Mouse (Mus musculus) stomach, postnatal 0 days (tissue): ENCODE results near the gene Habp2. TPM values are rescaled to one million over a fixed set of nuclear protein-coding genes. Genes with fewer than 3 reads are reported as not detected.

Experiments used
- ATAC-seq: fragments of 200-750 bp; cut with Nextera tagmentation; 2 replicates; pipeline ENCODE4 v1.8.0; 2017; ENCODE audit not compliant: low FRiP score, low TSS enrichment
- DNase-seq: peaks from one replicate; pipeline ENCODE4 v3.0.0-alpha.2; 2016; ENCODE audit warnings: low spot score
- H3K27ac ChIP-seq: fragments of 300-500 bp; sonication (generic); replicated peaks from 2 replicates; pipeline ENCODE4 v1.5.1; 2014; ENCODE audit warnings: mild to moderate bottlenecking, control low read depth
- H3K27me3 ChIP-seq: fragments of 300-500 bp; sonication (generic); 2 replicates; pipeline ENCODE4 v1.6.1; 2014; ENCODE audit warnings: low read length; ENCODE audit not compliant: control insufficient read depth, insufficient read depth
- H3K36me3 ChIP-seq: fragments of 300-500 bp; sonication (generic); 2 replicates; pipeline ENCODE4 v1.6.1; 2014; ENCODE audit warnings: low read length, mixed read lengths; ENCODE audit not compliant: control insufficient read depth, insufficient read depth
- H3K4me1 ChIP-seq: fragments of 300-500 bp; sonication (generic); replicated peaks from 2 replicates; pipeline ENCODE4 v1.6.1; 2014; ENCODE audit warnings: antibody characterized with exemption; ENCODE audit not compliant: control insufficient read depth, insufficient read depth
- H3K4me2 ChIP-seq: fragments of 300-500 bp; sonication (generic); replicated peaks from 2 replicates; pipeline ENCODE4 v1.6.1; 2014; ENCODE audit warnings: low read depth, mild to moderate bottlenecking, control low read depth, moderate library complexity
- H3K4me3 ChIP-seq: fragments of 300-500 bp; sonication (generic); 2 replicates; pipeline ENCODE4 v1.5.1; 2014; ENCODE audit warnings: low read depth, low read length, control low read depth
- H3K9ac ChIP-seq: fragments of 300-500 bp; sonication (generic); 2 replicates; pipeline ENCODE4 v1.6.1; 2014; ENCODE audit warnings: mild to moderate bottlenecking, low read length, control low read depth, mixed read lengths
- H3K9me3 ChIP-seq: fragments of 300-500 bp; sonication (generic); 2 replicates; pipeline ENCODE4 v1.6.1; 2016; ENCODE audit warnings: low read length; ENCODE audit not compliant: control insufficient read depth
- CTCF ChIP-seq: IDR thresholded peaks from 2 replicates; pipeline ENCODE4 v1.5.1; 2016; ENCODE audit warnings: antibody characterized with exemption, low read depth, mild to moderate bottlenecking, moderate library complexity
- EP300 ChIP-seq: optimal IDR thresholded peaks from 2 replicates; pipeline ENCODE3; 2016; ENCODE audit warnings: antibody characterized with exemption
- WGBS: fragments of 180-500 bp; shearing (Covaris S2); extraction: QIAGEN DNeasy Blood & Tissue Kit; methylation state at CpG from one replicate; pipeline ENCODE4 v1.1.7; 2014; 5-methylcytosine and 5-hydroxymethylcytosine counted together
- polyA plus RNA-seq: library from polyadenylated mRNA; unstranded; fragments of >200 nt; fragmentation: Nextera tagmentation; extraction: Ambion mirVana; gene quantifications from 2 replicates; pipeline ENCODE4 v1.2.1, GENCODE M21; 2015

Habp2 gene
- polyA plus RNA-seq, 1 experiment from 2014 or later, result 28.9 TPM

GRCm38 (mm10) chr19:56321303-56321920 is 34.5 kb downstream of the Habp2 start:
- H3K27ac ChIP-seq, result no peak overlapping the region
- 85% methylated on average over 12 of the region's 12 CpGs for WGBS
- no peak overlapping the region for H3K4me3 ChIP-seq
- H3K9me3 ChIP-seq, result no peaks in the 10 kb centered on the region
- TF ChIP-seq EP300 (no peak), CTCF (no peak)
- H3K9ac ChIP-seq, result no peak overlapping the region
- ATAC-seq (no peak), DNase-seq (no peak)
- H3K36me3 ChIP-seq, result no peaks in the 10 kb centered on the region
- H3K27me3 ChIP-seq, result no peaks in the 10 kb centered on the region
- no peaks in the 10 kb centered on the region for H3K4me1 ChIP-seq
- H3K4me2 ChIP-seq, result no peak overlapping the region

- TF ChIP-seq EP300 (no peak), CTCF (no peak)
- no peak overlapping the region for H3K9ac ChIP-seq
- ATAC-seq (no peak), DNase-seq (no peak)
- H3K27me3 ChIP-seq, result no peaks in the 10 kb centered on the region
- no peak overlapping the region for H3K4me2 ChIP-seq
- H3K36me3 ChIP-seq, result no peaks in the 10 kb centered on the region
- 62% methylated on average over 10 of the region's 10 CpGs for WGBS
- H3K9me3 ChIP-seq, result no peaks in the 10 kb centered on the region
- H3K4me3 ChIP-seq, result no peak overlapping the region
- H3K27ac ChIP-seq, result no peak overlapping the region
- H3K4me1 ChIP-seq, result no peaks in the 10 kb centered on the region
Observed at GRCm38 (mm10) chr19:56325676-56326075, 38.7 kb downstream of the Habp2 start.

GRCm38 (mm10) chr19:56326243-56326855 is 39.4 kb downstream of the Habp2 start:
- Histone ChIP-seq H3K36me3 (no peaks in the 10 kb centered on the region), H3K27me3 (no peaks in the 10 kb centered on the region), H3K9me3 (no peaks in the 10 kb centered on the region), H3K4me3 (no peak overlapping the region), H3K27ac (no peak overlapping the region), H3K9ac (no peak overlapping the region), H3K4me2 (no peak overlapping the region), H3K4me1 (no peaks in the 10 kb centered on the region)
- no peak for TF ChIP-seq CTCF
- TF ChIP-seq EP300, result no peak
- no peak for ATAC-seq
- DNase-seq, result no peak
- WGBS, result 66% methylated on average over 21 of the region's 21 CpGs

- no peak overlapping the region for H3K27ac ChIP-seq
Observed at GRCm38 (mm10) chr19:56336321-56336720, 49.4 kb downstream of the Habp2 start.

GRCm38 (mm10) chr19:56336826-56337225 is 49.9 kb downstream of the Habp2 start:
- H3K4me2 ChIP-seq, result no peak overlapping the region
- no peaks in the 10 kb centered on the region for H3K9me3 ChIP-seq
- ATAC-seq (no peak), DNase-seq (no peak)
- no peaks in the 10 kb centered on the region for H3K4me1 ChIP-seq
- no peaks in the 10 kb centered on the region for H3K36me3 ChIP-seq
- no peak overlapping the region for H3K9ac ChIP-seq
- WGBS, result 70% methylated on average over 12 of the region's 12 CpGs
- H3K27me3 ChIP-seq, result no peaks in the 10 kb centered on the region
- H3K4me3 ChIP-seq, result no peak overlapping the region
- TF ChIP-seq CTCF, result no peak
- TF ChIP-seq EP300, result no peak
- H3K27ac ChIP-seq, result no peak overlapping the region

More at GRCm38 (mm10) chr19:56336321-56336720, 49.4 kb downstream of the Habp2 start:
- WGBS, result 91% methylated on average over 17 of the region's 17 CpGs
- Histone ChIP-seq H3K36me3 (no peaks in the 10 kb centered on the region), H3K27me3 (no peaks in the 10 kb centered on the region), H3K4me2 (no peak overlapping the region), H3K4me3 (no peak overlapping the region), H3K4me1 (no peaks in the 10 kb centered on the region), H3K9me3 (no peaks in the 10 kb centered on the region), H3K9ac (no peak overlapping the region)
- DNase-seq, result no peak
- no peak for ATAC-seq
- no peak for TF ChIP-seq CTCF
- TF ChIP-seq EP300, result no peak

GRCm38 (mm10) chr19:56342006-56342405 is 55.1 kb downstream of the Habp2 start:
- ATAC-seq, result no peak
- H3K9ac ChIP-seq, result no peak overlapping the region
- no peak overlapping the region for H3K27ac ChIP-seq
- no peaks in the 10 kb centered on the region for H3K9me3 ChIP-seq
- H3K4me1 ChIP-seq, result no peaks in the 10 kb centered on the region
- no peak for DNase-seq
- H3K27me3 ChIP-seq, result no peaks in the 10 kb centered on the region
- WGBS, result 57% methylated on average over 8 of the region's 8 CpGs
- TF ChIP-seq EP300, result no peak
- TF ChIP-seq CTCF, result no peak
- no peaks in the 10 kb centered on the region for H3K36me3 ChIP-seq
- no peak overlapping the region for H3K4me3 ChIP-seq
- no peak overlapping the region for H3K4me2 ChIP-seq
